Mouse (Mus musculus): ENCODE results near the gene Fam189a1. TPM values are rescaled to one million over a fixed set of nuclear protein-coding genes. Genes with fewer than 3 reads are reported as not detected.

Fam189a1 gene
- polyA plus RNA-seq, 1 experiment, result not detected

DNA sequence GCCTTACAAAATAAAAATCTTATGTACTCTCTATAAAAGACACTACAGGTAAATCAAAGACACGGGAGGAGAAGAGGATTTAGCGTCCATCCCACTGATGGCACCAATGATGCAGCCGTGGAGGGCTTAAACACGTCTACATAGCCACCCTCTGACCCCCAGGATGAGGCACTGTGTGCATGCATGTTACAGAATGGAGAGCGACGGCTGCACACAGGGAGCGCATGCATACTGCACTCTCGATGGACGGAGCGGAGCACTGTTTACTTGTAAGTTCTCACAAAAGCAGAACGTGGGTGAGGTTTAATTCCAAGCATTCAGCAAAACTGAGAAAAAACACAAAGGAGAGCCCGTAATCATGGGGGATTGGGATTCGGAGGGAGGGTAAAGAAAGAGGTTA is 235.2 kb downstream of the Fam189a1 start:
- H3K9me3 ChIP-seq (ENCODE audit: control insufficient read depth, low read length), result peaks cover 3% of the 10 kb centered on the region; the same call in 1 of the 2 replicates
- no peak overlapping the region for H3K4me3 ChIP-seq (replicated peaks)
- H3K27me3 ChIP-seq (ENCODE audit: control insufficient read depth), result no peaks in the 10 kb centered on the region
- H3K4me1 ChIP-seq (ENCODE audit: control insufficient read depth), result no peaks in the 10 kb centered on the region
- H3K36me3 ChIP-seq (ENCODE audit: control insufficient read depth), result no peaks in the 10 kb centered on the region
- TF ChIP-seq GATA1 (IDR thresholded peaks at IDR 0.05; ENCODE audit: low read length) (no peak), TAL1 (IDR thresholded peaks at IDR 0.05; ENCODE audit: low read length) (no peak)

DNA sequence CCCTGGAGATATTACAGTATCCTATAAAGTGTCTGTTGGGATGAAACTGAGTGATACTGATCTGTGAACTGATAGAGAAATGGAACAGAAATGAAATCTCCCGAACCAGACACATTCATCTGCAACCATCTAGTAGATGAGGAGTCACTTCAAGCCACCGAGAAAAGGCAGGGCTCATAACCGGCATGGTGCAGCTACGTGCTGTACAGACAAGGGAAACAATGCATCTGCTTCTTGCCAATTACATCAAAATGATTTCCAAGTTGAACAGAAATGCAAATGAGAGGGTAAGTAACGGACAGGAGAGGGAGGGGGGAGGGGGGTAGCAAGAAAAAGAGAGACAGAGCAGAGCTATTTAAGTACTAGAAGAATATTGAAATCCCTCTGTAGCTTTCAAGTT is 235.6 kb downstream of the Fam189a1 start:
- no peak overlapping the region for H3K4me3 ChIP-seq (replicated peaks)
- no peaks in the 10 kb centered on the region for H3K36me3 ChIP-seq (ENCODE audit: control insufficient read depth)
- TF ChIP-seq TAL1 (IDR thresholded peaks at IDR 0.05; ENCODE audit: low read length) (no peak), GATA1 (IDR thresholded peaks at IDR 0.05; ENCODE audit: low read length) (no peak)
- no peaks in the 10 kb centered on the region for H3K27me3 ChIP-seq (ENCODE audit: control insufficient read depth)
- no peaks in the 10 kb centered on the region for H3K4me1 ChIP-seq (ENCODE audit: control insufficient read depth)
- H3K9me3 ChIP-seq (ENCODE audit: control insufficient read depth, low read length), result peaks cover 3% of the 10 kb centered on the region; the same call in 1 of the 2 replicates

DNA sequence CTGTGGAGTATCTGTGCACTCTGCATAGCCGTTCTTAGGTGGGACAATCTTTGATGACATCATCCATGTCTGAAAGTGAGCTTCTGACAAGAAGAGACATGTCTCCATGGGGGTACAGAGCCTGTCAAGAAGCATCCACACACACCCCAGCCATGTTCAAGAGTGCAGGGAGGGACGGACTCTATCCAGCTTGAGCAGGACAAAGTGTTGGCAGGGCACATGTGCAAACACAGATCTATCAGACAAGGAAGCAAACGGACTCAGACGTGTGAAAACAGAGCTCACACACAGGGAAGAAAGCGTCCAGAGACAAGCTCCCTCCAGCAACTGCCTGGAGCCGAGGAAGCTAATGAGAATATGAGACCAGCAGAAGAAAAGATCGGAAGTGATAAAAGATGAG is 239.7 kb downstream of the Fam189a1 start:
- TF ChIP-seq GATA1 (IDR thresholded peaks at IDR 0.05; ENCODE audit: low read length), result no peak
- no peak for TF ChIP-seq TAL1 (IDR thresholded peaks at IDR 0.05; ENCODE audit: low read length)
- Histone ChIP-seq H3K36me3 (ENCODE audit: control insufficient read depth) (no peaks in the 10 kb centered on the region), H3K9me3 (ENCODE audit: control insufficient read depth, low read length) (peaks cover 3% of the 10 kb centered on the region; the same call in 1 of the 2 replicates), H3K27me3 (ENCODE audit: control insufficient read depth) (no peaks in the 10 kb centered on the region), H3K4me1 (ENCODE audit: control insufficient read depth) (no peaks in the 10 kb centered on the region), H3K4me3 (replicated peaks) (no peak overlapping the region)

DNA sequence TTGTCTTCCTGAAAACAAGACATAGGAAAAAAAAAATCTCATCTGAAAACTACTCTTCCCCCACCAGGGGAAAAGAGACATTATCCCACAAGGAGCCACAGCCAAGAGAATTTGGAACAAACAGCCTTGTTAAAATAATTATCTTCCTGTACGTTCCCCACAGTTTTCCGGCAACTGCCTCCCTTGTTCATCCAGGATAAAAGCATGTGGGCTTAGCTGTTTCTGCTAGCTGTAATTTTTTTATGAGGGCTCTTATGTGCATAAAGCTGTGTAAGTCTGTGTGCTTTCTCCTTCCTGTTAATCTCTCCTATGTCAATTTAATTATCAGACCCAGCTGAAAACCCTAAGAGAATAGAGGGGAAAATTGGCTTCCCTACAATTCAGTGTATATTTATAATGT is 241.2 kb downstream of the Fam189a1 start:
- no peaks in the 10 kb centered on the region for H3K36me3 ChIP-seq (ENCODE audit: control insufficient read depth)
- H3K4me3 ChIP-seq (replicated peaks), result no peak overlapping the region
- H3K27me3 ChIP-seq (ENCODE audit: control insufficient read depth), result no peaks in the 10 kb centered on the region
- H3K9me3 ChIP-seq (ENCODE audit: control insufficient read depth, low read length), result 0 out of 2 replicates have a peak, but pooled peaks cover 3% of the 10 kb centered on the region
- TF ChIP-seq GATA1 (IDR thresholded peaks at IDR 0.05; ENCODE audit: low read length) (no peak), TAL1 (IDR thresholded peaks at IDR 0.05; ENCODE audit: low read length) (no peak)
- no peaks in the 10 kb centered on the region for H3K4me1 ChIP-seq (ENCODE audit: control insufficient read depth)

DNA sequence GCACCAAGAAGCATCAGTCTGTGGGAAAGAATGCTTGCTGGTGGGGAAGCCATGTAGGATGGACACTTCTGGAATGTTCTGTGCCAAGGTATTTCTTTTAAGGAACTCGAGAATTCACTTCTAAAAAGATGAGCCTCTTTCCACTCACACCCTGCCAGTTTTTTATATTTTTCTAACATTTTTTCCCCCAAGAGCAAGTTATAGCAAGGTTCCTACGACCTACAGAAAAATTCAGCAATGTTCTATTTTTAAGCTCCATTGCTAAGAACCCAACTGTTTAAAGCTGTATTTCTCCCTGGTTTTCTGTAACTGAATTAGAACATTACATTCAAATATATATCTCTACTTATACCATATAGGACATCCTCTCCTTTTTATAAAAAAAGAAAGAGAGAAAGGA is 244.4 kb downstream of the Fam189a1 start:
- Histone ChIP-seq H3K27me3 (ENCODE audit: control insufficient read depth) (no peaks in the 10 kb centered on the region), H3K9me3 (ENCODE audit: control insufficient read depth, low read length) (peaks cover 4% of the 10 kb centered on the region), H3K4me3 (replicated peaks) (no peak overlapping the region), H3K36me3 (ENCODE audit: control insufficient read depth) (no peaks in the 10 kb centered on the region), H3K4me1 (ENCODE audit: control insufficient read depth) (no peaks in the 10 kb centered on the region)
- TF ChIP-seq GATA1 (IDR thresholded peaks at IDR 0.05; ENCODE audit: low read length) (no peak), TAL1 (IDR thresholded peaks at IDR 0.05; ENCODE audit: low read length) (no peak)

DNA sequence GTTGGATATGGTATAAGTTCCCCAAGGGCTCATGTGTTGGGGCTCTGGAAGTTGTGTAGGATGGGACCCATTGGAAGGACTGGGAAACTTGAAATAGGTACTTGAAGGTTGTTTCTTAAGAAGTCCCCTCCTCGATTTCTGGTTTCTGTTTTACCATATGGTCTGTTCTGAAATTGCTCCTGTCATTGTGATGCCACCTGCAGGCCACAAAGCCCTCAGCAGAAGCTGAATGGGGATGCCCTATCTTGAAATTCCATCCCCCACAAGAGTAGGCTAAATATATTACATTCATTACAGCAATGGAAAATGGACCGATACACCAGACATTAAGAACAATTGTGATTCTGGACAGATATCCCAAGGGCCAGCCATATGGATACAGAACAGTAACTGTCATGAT is 246.2 kb downstream of the Fam189a1 start:
- Histone ChIP-seq H3K4me1 (ENCODE audit: control insufficient read depth) (no peaks in the 10 kb centered on the region), H3K4me3 (replicated peaks) (no peak overlapping the region), H3K27me3 (ENCODE audit: control insufficient read depth) (no peaks in the 10 kb centered on the region), H3K9me3 (ENCODE audit: control insufficient read depth, low read length) (peaks cover 4% of the 10 kb centered on the region), H3K36me3 (ENCODE audit: control insufficient read depth) (no peaks in the 10 kb centered on the region)
- TF ChIP-seq TAL1 (IDR thresholded peaks at IDR 0.05; ENCODE audit: low read length) (no peak), GATA1 (IDR thresholded peaks at IDR 0.05; ENCODE audit: low read length) (no peak)

DNA sequence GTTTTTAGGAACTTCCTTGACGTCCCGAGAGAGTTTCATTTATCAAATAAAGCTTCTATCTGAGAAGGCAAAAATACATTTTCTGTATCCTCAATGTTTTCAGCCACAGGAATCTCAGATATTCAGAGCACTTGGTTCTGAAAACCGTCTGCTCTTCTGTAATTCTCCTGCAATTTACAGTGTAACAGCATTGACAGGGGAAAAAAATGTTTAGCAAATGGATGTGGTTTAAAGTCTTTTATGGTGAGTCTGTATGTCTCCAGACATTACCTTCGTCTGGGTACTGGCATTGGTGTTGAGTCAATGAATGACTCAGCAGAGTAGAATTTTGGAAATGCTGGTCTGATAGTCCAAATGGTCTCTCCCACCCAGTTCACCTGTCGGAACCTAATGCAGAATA is 249.4 kb downstream of the Fam189a1 start:
- no peaks in the 10 kb centered on the region for H3K4me1 ChIP-seq (ENCODE audit: control insufficient read depth)
- no peaks in the 10 kb centered on the region for H3K36me3 ChIP-seq (ENCODE audit: control insufficient read depth)
- peaks cover 4% of the 10 kb centered on the region for H3K9me3 ChIP-seq (ENCODE audit: control insufficient read depth, low read length)
- no peak overlapping the region for H3K4me3 ChIP-seq (replicated peaks)
- no peaks in the 10 kb centered on the region for H3K27me3 ChIP-seq (ENCODE audit: control insufficient read depth)
- TF ChIP-seq TAL1 (IDR thresholded peaks at IDR 0.05; ENCODE audit: low read length), result no peak
- no peak for TF ChIP-seq GATA1 (IDR thresholded peaks at IDR 0.05; ENCODE audit: low read length)

DNA sequence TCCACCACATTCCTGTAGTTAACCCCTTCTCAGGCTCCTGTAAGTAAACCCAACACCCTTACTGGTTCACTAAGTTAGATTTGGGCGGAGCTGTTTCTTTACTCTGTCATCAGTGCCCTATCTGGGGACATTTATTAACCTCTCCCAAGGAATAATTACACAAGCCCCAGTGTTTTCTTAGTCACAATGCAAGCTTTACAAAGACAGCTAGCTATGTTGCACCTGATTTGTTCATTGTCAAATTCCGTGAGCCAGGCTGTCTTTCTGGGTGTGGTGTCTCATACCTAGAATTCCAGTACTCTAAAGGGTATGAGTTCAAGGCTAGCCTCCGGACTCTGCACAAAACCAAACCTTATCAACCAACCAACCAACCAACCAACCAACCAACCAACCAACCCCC is 250.9 kb downstream of the Fam189a1 start:
- TF ChIP-seq GATA1 (IDR thresholded peaks at IDR 0.05; ENCODE audit: low read length) (no peak), TAL1 (IDR thresholded peaks at IDR 0.05; ENCODE audit: low read length) (no peak)
- peaks cover 4% of the 10 kb centered on the region for H3K9me3 ChIP-seq (ENCODE audit: control insufficient read depth, low read length)
- no peaks in the 10 kb centered on the region for H3K27me3 ChIP-seq (ENCODE audit: control insufficient read depth)
- no peaks in the 10 kb centered on the region for H3K4me1 ChIP-seq (ENCODE audit: control insufficient read depth)
- no peaks in the 10 kb centered on the region for H3K36me3 ChIP-seq (ENCODE audit: control insufficient read depth)
- H3K4me3 ChIP-seq (replicated peaks), result no peak overlapping the region

DNA sequence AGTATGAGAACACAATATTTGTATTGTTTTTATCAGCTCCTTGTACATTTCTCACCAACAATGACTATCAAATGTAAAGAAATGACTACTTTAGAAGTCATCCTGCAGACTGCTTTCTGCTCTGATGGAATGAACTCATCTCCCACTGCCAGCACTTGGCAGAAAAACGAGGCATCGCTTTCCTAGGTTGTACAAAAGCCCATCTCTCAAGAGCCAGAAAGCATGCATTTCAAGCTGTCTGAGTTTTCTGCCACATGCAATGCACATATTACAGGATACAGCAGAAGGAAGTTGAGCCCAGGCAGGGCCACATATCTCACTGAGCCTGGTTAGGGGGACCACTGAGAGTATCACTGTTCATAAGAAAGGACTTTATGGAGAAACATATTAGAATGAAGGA is 256.1 kb downstream of the Fam189a1 start:
- peaks cover 5% of the 10 kb centered on the region for H3K9me3 ChIP-seq (ENCODE audit: control insufficient read depth, low read length)
- H3K27me3 ChIP-seq (ENCODE audit: control insufficient read depth), result no peaks in the 10 kb centered on the region
- no peaks in the 10 kb centered on the region for H3K4me1 ChIP-seq (ENCODE audit: control insufficient read depth)
- no peak for TF ChIP-seq TAL1 (IDR thresholded peaks at IDR 0.05; ENCODE audit: low read length)
- no peak for TF ChIP-seq GATA1 (IDR thresholded peaks at IDR 0.05; ENCODE audit: low read length)
- no peak overlapping the region for H3K4me3 ChIP-seq (replicated peaks)
- no peaks in the 10 kb centered on the region for H3K36me3 ChIP-seq (ENCODE audit: control insufficient read depth)

DNA sequence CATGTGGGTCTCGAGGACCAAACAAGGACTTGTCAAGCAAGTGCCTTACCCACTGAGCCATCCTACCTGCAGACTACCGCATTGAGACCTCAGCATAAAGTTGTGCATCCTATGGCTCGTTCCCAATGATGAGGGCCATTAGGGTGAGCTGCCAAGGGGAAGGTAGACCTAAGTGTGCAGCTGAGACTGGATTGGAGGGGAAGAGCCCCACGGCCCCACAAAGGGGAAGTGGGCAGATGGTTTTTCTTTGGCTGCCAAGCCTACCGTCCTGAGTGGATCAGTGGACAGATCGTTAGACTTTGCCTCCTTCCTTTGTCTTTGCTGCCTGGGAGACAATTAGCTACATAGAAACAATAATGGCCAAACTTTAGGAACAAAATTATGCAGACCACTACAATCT is 259.8 kb downstream of the Fam189a1 start:
- Histone ChIP-seq H3K27me3 (ENCODE audit: control insufficient read depth) (no peaks in the 10 kb centered on the region), H3K36me3 (ENCODE audit: control insufficient read depth) (no peaks in the 10 kb centered on the region), H3K4me1 (ENCODE audit: control insufficient read depth) (no peaks in the 10 kb centered on the region), H3K4me3 (replicated peaks) (no peak overlapping the region), H3K9me3 (ENCODE audit: control insufficient read depth, low read length) (peaks cover 5% of the 10 kb centered on the region)
- TF ChIP-seq TAL1 (IDR thresholded peaks at IDR 0.05; ENCODE audit: low read length), result no peak
- no peak for TF ChIP-seq GATA1 (IDR thresholded peaks at IDR 0.05; ENCODE audit: low read length)
